Mouse (Mus musculus): Measurements from ENCODE around the gene St6gal2.

- TF ChIP-seq CTCF (IDR thresholded peaks at IDR 0.05; ENCODE audit: low read depth) (no peak), EP300 (IDR thresholded peaks at IDR 0.05; ENCODE audit: low read depth) (no peak)
Observed at GRCm38 (mm10) chr17:55561774-55562173, 116.6 kb downstream of the St6gal2 start.

All from heart, postnatal 0 days (tissue).